Mouse (Mus musculus): ENCODE measurements at regions not wholly inside any gene's neighbourhood (a gene's known extent, or its start where the extent isn't known, plus 50 kb on each side); places are given as distances from the start of the nearest gene placed in this dataset.
A peak's percentile ranks its signal among the peaks of the same experiment; 100 is the strongest.

DNA sequence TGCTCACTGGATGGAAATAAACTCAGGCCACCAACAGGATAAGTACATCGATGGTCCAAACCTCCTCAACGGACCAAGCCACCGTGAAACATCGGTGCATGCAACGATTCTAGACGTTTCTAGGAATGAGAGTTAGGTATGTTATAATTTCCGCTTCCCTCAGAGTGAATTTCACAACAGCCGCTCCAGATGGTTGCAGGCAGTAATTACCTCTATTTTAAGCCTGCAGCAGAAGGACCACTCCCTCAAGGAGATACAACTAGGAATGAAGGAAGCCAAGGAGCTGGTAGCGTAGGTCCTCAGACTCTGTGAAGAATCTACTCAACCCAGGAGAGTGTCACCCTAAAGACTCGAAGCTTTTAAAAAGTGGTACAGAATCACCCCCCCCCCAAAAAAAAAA lies 109.5 kb upstream of the Hes1 start:
- H3K27ac ChIP-seq (ENCODE audit: low read depth, low read length): no peak overlapping the region
- no peaks in the 10 kb centered on the region for H3K36me3 ChIP-seq (ENCODE audit: control insufficient read depth, insufficient read depth)
- ATAC-seq: no peak
- H3K9me3 ChIP-seq (ENCODE audit: control insufficient read depth): no peaks in the 10 kb centered on the region
- H3K9ac ChIP-seq (ENCODE audit: low read depth, low read length): no peak overlapping the region
- no peaks in the 10 kb centered on the region for H3K27me3 ChIP-seq (replicated peaks; ENCODE audit: control insufficient read depth, insufficient read depth, low read length)
- H3K4me2 ChIP-seq (replicated peaks; ENCODE audit: low read depth): peak overlapping the region; percentile 37; the same call in 1 of the 2 replicates
- TF ChIP-seq CTCF (IDR thresholded peaks at IDR 0.05; ENCODE audit: low read depth): peak; percentile 3; the same call in 1 of the 2 replicates
- H3K4me1 ChIP-seq (replicated peaks; ENCODE audit: control insufficient read depth, insufficient read depth, low read length): peaks cover 7% of the 10 kb centered on the region; the same call in 1 of the 2 replicates
- H3K4me3 ChIP-seq (ENCODE audit: low read depth, low read length): no peak overlapping the region
- WGBS: 33% methylated on average over 10 of the region's 10 CpGs

DNA sequence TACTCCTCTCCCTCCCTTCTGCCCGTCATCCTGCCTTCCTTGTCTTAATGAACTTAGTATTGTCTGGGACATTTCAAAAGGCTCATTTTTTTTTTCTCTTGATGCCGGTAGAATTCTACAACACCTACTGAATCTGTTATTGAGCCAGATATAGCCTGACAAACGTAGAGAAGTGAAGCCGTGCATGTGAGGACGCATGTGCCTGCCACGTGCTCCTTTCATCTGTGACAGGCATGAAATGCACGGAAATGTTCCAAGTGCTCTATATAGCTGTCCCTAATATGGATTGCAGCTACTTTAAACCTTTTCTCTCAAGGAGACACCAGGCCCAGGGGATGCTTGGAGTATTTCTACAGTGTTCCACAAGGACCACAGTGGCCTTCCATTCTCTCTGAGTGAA lies 107.3 kb upstream of the Hes1 start:
- no peak for TF ChIP-seq CTCF (IDR thresholded peaks at IDR 0.05; ENCODE audit: low read depth)
- no peak overlapping the region for H3K4me2 ChIP-seq (replicated peaks; ENCODE audit: low read depth)
- H3K27me3 ChIP-seq (replicated peaks; ENCODE audit: control insufficient read depth, insufficient read depth, low read length): no peaks in the 10 kb centered on the region
- H3K36me3 ChIP-seq (ENCODE audit: control insufficient read depth, insufficient read depth): no peaks in the 10 kb centered on the region
- H3K9ac ChIP-seq (ENCODE audit: low read depth, low read length): no peak overlapping the region
- no peaks in the 10 kb centered on the region for H3K9me3 ChIP-seq (ENCODE audit: control insufficient read depth)
- no peak for ATAC-seq
- H3K4me3 ChIP-seq (ENCODE audit: low read depth, low read length): no peak overlapping the region
- H3K27ac ChIP-seq (ENCODE audit: low read depth, low read length): no peak overlapping the region
- 87% methylated on average over 7 of the region's 7 CpGs for WGBS
- H3K4me1 ChIP-seq (replicated peaks; ENCODE audit: control insufficient read depth, insufficient read depth, low read length): peaks cover 7% of the 10 kb centered on the region; the same call in 1 of the 2 replicates

- ATAC-seq: no peak
- no peak overlapping the region for H3K27ac ChIP-seq (ENCODE audit: low read depth, low read length)
- 0 out of 2 replicates have a peak, but pooled peaks cover 4% of the 10 kb centered on the region for H3K9me3 ChIP-seq (ENCODE audit: control insufficient read depth)
- no peak for TF ChIP-seq CTCF (IDR thresholded peaks at IDR 0.05; ENCODE audit: low read depth)
- H3K4me3 ChIP-seq (ENCODE audit: low read depth, low read length): no peak overlapping the region
- H3K36me3 ChIP-seq (ENCODE audit: control insufficient read depth, insufficient read depth): no peaks in the 10 kb centered on the region
- no peak overlapping the region for H3K4me2 ChIP-seq (replicated peaks; ENCODE audit: low read depth)
- no peaks in the 10 kb centered on the region for H3K4me1 ChIP-seq (replicated peaks; ENCODE audit: control insufficient read depth, insufficient read depth, low read length)
- no peak overlapping the region for H3K9ac ChIP-seq (ENCODE audit: low read depth, low read length)
- H3K27me3 ChIP-seq (replicated peaks; ENCODE audit: control insufficient read depth, insufficient read depth, low read length): no peaks in the 10 kb centered on the region
- 68% methylated on average over 12 of the region's 12 CpGs for WGBS
These were observed 104.1 kb upstream of the Hes1 start for GRCm38 (mm10) chr16:29959939-29960637.

GRCm38 (mm10) chr16:29963284-29963683 lies 100.9 kb upstream of the Hes1 start:
- no peak for TF ChIP-seq CTCF (IDR thresholded peaks at IDR 0.05; ENCODE audit: low read depth)
- H3K4me2 ChIP-seq (replicated peaks; ENCODE audit: low read depth): no peak overlapping the region
- H3K36me3 ChIP-seq (ENCODE audit: control insufficient read depth, insufficient read depth): no peaks in the 10 kb centered on the region
- no peaks in the 10 kb centered on the region for H3K27me3 ChIP-seq (replicated peaks; ENCODE audit: control insufficient read depth, insufficient read depth, low read length)
- H3K9me3 ChIP-seq (ENCODE audit: control insufficient read depth): 0 out of 2 replicates have a peak, but pooled peaks cover 4% of the 10 kb centered on the region
- 64% methylated on average over 4 of the region's 4 CpGs for WGBS
- ATAC-seq: no peak
- H3K9ac ChIP-seq (ENCODE audit: low read depth, low read length): no peak overlapping the region
- no peaks in the 10 kb centered on the region for H3K4me1 ChIP-seq (replicated peaks; ENCODE audit: control insufficient read depth, insufficient read depth, low read length)
- no peak overlapping the region for H3K4me3 ChIP-seq (ENCODE audit: low read depth, low read length)
- H3K27ac ChIP-seq (ENCODE audit: low read depth, low read length): no peak overlapping the region

GRCm38 (mm10) chr16:29964563-29964962 lies 99.6 kb upstream of the Hes1 start:
- Histone ChIP-seq H3K27me3 (replicated peaks; ENCODE audit: control insufficient read depth, insufficient read depth, low read length) (no peaks in the 10 kb centered on the region), H3K9me3 (ENCODE audit: control insufficient read depth) (0 out of 2 replicates have a peak, but pooled peaks cover 4% of the 10 kb centered on the region), H3K9ac (ENCODE audit: low read depth, low read length) (no peak overlapping the region), H3K4me2 (replicated peaks; ENCODE audit: low read depth) (no peak overlapping the region), H3K4me3 (ENCODE audit: low read depth, low read length) (no peak overlapping the region), H3K27ac (ENCODE audit: low read depth, low read length) (no peak overlapping the region), H3K4me1 (replicated peaks; ENCODE audit: control insufficient read depth, insufficient read depth, low read length) (no peaks in the 10 kb centered on the region), H3K36me3 (ENCODE audit: control insufficient read depth, insufficient read depth) (no peaks in the 10 kb centered on the region)
- ATAC-seq: peak; percentile 70
- WGBS: 52% methylated on average over 8 of the region's 8 CpGs
- TF ChIP-seq CTCF (IDR thresholded peaks at IDR 0.05; ENCODE audit: low read depth): no peak

DNA sequence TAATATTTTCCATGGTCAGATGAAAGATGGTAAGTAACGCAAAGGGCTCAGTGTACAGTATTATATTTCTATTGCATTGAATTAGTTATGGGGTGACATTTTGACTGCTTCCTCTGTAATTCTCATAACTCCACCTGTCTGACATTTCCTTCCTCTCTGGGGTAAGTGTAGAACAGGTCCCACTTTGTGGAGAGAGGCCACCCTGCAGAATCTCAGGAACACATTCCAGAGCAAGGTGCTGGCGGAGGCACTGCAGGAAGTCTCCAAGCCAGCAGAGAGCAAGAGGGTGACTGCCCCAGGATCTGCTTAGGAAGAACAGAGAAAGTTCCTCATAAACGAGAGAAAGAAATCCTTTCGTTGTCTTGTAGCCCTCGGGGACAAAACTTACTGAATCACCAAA lies 95.4 kb upstream of the Hes1 start:
- 55% methylated on average over 5 of the region's 5 CpGs for WGBS
- H3K36me3 ChIP-seq (ENCODE audit: control insufficient read depth, insufficient read depth): no peaks in the 10 kb centered on the region

More for the DNA sequence above, 95.4 kb upstream of the Hes1 start:
- no peak for TF ChIP-seq CTCF (IDR thresholded peaks at IDR 0.05; ENCODE audit: low read depth)
- Histone ChIP-seq H3K4me2 (replicated peaks; ENCODE audit: low read depth) (no peak overlapping the region), H3K4me3 (ENCODE audit: low read depth, low read length) (no peak overlapping the region), H3K9ac (ENCODE audit: low read depth, low read length) (no peak overlapping the region), H3K9me3 (ENCODE audit: control insufficient read depth) (0 out of 2 replicates have a peak, but pooled peaks cover 4% of the 10 kb centered on the region), H3K4me1 (replicated peaks; ENCODE audit: control insufficient read depth, insufficient read depth, low read length) (peaks cover 4% of the 10 kb centered on the region; the same call in 1 of the 2 replicates), H3K27me3 (replicated peaks; ENCODE audit: control insufficient read depth, insufficient read depth, low read length) (no peaks in the 10 kb centered on the region), H3K27ac (ENCODE audit: low read depth, low read length) (no peak overlapping the region)
- ATAC-seq: no peak

Measured in intestine, postnatal 0 days (tissue).